Mouse (Mus musculus) megakaryocyte, embryonic 14.5 days (primary cell): ENCODE results near the gene Kif5a.

Experiments used
- FLI1 ChIP-seq: IDR thresholded peaks from 2 replicates; pipeline ENCODE4 v1.6.1; 2012; ENCODE audit warnings: low read length, inconsistent platforms, mixed read lengths
- GATA1 ChIP-seq: IDR thresholded peaks from 3 replicates; pipeline ENCODE4 v1.6.1; 2012; ENCODE audit warnings: mixed read lengths, low read length, inconsistent platforms, borderline replicate concordance

GRCm38 (mm10) chr10:127257790-127258189, 5.4 kb downstream of the Kif5a start:
- TF ChIP-seq GATA1 (no peak), FLI1 (no peak)
